Mouse (Mus musculus) kidney, postnatal 0 days (tissue): ENCODE data around the gene Lin7a. TPM values are rescaled to one million over a fixed set of nuclear protein-coding genes. Genes with fewer than 3 reads are reported as not detected.

ENCODE experiments used
- ATAC-seq: fragments of 200-750 bp; cut with Nextera tagmentation; replicated peaks from 2 replicates; pipeline ENCODE4 v1.8.0; 2017; ENCODE audit warnings: low read depth, moderate number of reproducible peaks, moderate TSS enrichment, moderate library complexity; ENCODE audit not compliant: low FRiP score
- DNase-seq: peaks from one replicate; pipeline ENCODE4 v3.0.0-alpha.2; 2016; ENCODE audit warnings: low spot score
- H3K27ac ChIP-seq: fragments of 300-500 bp; sonication (generic); 2 replicates; pipeline ENCODE4 v1.5.1; 2014; ENCODE audit warnings: mild to moderate bottlenecking
- H3K27me3 ChIP-seq: fragments of 300-500 bp; sonication (generic); 2 replicates; pipeline ENCODE4 v1.6.1; 2014; ENCODE audit warnings: low read length, mixed read lengths; ENCODE audit not compliant: insufficient read depth
- H3K36me3 ChIP-seq: fragments of 300-500 bp; sonication (generic); 2 replicates; pipeline ENCODE4 v1.6.1; 2014; ENCODE audit warnings: low read length, mixed read lengths; ENCODE audit not compliant: insufficient read depth
- H3K4me1 ChIP-seq: fragments of 300-500 bp; sonication (generic); replicated peaks from 2 replicates; pipeline ENCODE4 v1.6.1; 2014; ENCODE audit warnings: antibody characterized with exemption, low read length, mixed read lengths; ENCODE audit not compliant: insufficient read depth
- H3K4me2 ChIP-seq: fragments of 300-500 bp; sonication (generic); 2 replicates; pipeline ENCODE4 v1.6.1; 2014; ENCODE audit warnings: mild to moderate bottlenecking, low read length, moderate library complexity, mixed read lengths
- H3K4me3 ChIP-seq: fragments of 300-500 bp; sonication (generic); replicated peaks from 2 replicates; pipeline ENCODE4 v1.5.1; 2014; ENCODE audit warnings: low read depth, low read length
- H3K9ac ChIP-seq: fragments of 300-500 bp; sonication (generic); 2 replicates; pipeline ENCODE4 v1.6.1; 2014; ENCODE audit warnings: low read depth, low read length
- H3K9me3 ChIP-seq: fragments of 300-500 bp; sonication (generic); replicated peaks from 2 replicates; pipeline ENCODE4 v1.6.1; 2016; ENCODE audit warnings: low read length, inconsistent platforms, mixed read lengths
- CTCF ChIP-seq: IDR thresholded peaks from 2 replicates; pipeline ENCODE4 v1.5.1; 2016; ENCODE audit warnings: antibody characterized with exemption, low read depth, mild to moderate bottlenecking, moderate library complexity
- WGBS: fragments of 180-500 bp; shearing (Covaris S2); extraction: QIAGEN DNeasy Blood & Tissue Kit; methylation state at CpG from one replicate; pipeline ENCODE4 v1.1.7; 2014; 5-methylcytosine and 5-hydroxymethylcytosine counted together
- polyA plus RNA-seq: library from polyadenylated mRNA; unstranded; fragments of >200 nt; fragmentation: Nextera tagmentation; extraction: Ambion mirVana; gene quantifications from 2 replicates; pipeline ENCODE4 v1.2.1, GENCODE M21; 2015

Gene Lin7a
- 0.54 and 1.3 TPM in 2 replicates for polyA plus RNA-seq

- Histone ChIP-seq H3K27me3 (0 out of 2 replicates have a peak, but pooled peaks cover 4% of the 10 kb centered on the region), H3K27ac (no peak within 1 kb of the TSS), H3K9ac (peak within 1 kb of the TSS; percentile 42; the same call in 1 of the 2 replicates), H3K36me3 (no peaks in the 10 kb centered on the region), H3K4me2 (peak within 1 kb of the TSS; percentile 97), H3K4me1 (no peaks in the 10 kb centered on the region; the same call in 1 of the 2 replicates), H3K4me3 (peak within 1 kb of the TSS; percentile 61), H3K9me3 (no peaks in the 10 kb centered on the region)
- no peak for DNase-seq
- ATAC-seq = peak; percentile 74
- 1% methylated on average over 37 of the region's 38 CpGs for WGBS
- no peak for TF ChIP-seq CTCF
Observed at GRCm38 (mm10) chr10:107271321-107272130, at the start of gene Lin7a. Lin7a (plus strand) TSS chr10:107271686.

- H3K9me3 ChIP-seq = no peaks in the 10 kb centered on the region
- H3K4me1 ChIP-seq = no peaks in the 10 kb centered on the region
- H3K9ac ChIP-seq = no peak overlapping the region
- H3K27ac ChIP-seq = no peak overlapping the region
- no peaks in the 10 kb centered on the region for H3K27me3 ChIP-seq
- 90% methylated on average over 2 of the region's 2 CpGs for WGBS
- no peak for ATAC-seq
- H3K4me2 ChIP-seq = no peak overlapping the region
- no peak for TF ChIP-seq CTCF
- H3K4me3 ChIP-seq = no peak overlapping the region
- no peaks in the 10 kb centered on the region for H3K36me3 ChIP-seq
- DNase-seq = no peak
Observed at GRCm38 (mm10) chr10:107221726-107222125, 49.8 kb upstream of the Lin7a start.

DNA sequence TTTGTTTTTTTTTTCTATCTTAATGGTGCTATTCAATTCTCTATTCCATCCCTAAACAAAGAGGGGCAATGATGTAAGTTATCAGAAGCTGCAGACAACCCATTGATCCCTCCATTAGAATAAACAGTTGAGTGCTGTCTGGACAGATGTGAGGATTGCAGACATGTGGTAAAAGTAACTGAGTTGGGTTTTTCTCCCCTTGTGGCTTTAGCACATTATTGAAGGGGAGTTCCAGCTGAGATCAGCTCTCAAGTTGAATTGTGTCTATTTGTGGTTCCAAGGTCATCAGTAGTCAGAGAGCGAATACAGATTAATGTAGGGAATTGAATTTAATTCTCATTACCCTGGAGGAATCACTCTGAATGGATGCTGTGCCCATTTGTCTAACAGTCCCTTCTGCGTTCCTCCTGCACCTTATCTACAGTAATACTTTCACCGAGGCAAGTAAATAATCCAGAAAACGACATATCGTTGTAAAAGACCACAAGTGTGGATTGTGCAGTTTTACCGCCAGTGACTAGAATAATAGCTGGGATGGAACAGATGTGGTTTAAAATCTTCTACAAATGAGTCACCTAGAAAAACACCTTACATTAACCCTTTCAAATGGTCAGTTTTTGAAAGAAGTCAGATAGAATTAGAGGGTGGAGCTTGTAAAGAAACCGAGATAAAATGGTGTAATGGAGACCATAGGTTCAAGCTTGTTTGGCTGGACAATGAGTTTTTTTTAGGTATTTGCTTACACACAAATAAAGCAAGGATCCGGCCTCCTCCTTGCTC is 48.9 kb upstream of the Lin7a start:
- Histone ChIP-seq H3K4me3 (no peak overlapping the region), H3K9ac (no peak overlapping the region), H3K4me1 (no peaks in the 10 kb centered on the region), H3K9me3 (no peaks in the 10 kb centered on the region), H3K27ac (no peak overlapping the region), H3K27me3 (no peaks in the 10 kb centered on the region), H3K36me3 (no peaks in the 10 kb centered on the region), H3K4me2 (no peak overlapping the region)
- TF ChIP-seq CTCF = no peak
- ATAC-seq = no peak
- DNase-seq = no peak
- WGBS = 80% methylated on average over 8 of the region's 8 CpGs

DNA sequence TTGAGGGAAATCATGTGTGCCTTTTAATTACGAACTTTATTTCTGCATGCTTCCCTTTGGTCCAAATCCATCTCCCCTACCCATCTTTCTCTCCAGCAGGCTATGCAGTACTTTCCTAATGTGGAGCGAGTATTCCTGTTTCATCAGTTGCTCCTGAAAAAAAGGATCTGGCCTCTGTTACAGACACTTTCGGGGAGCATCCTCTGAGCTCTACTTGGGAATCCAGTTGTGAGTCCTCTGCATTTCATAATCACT is 48.4 kb upstream of the Lin7a start:
- H3K27me3 ChIP-seq = no peaks in the 10 kb centered on the region
- no peak for DNase-seq
- no peak overlapping the region for H3K4me3 ChIP-seq
- 85% methylated on average over 3 of the region's 3 CpGs for WGBS
- no peak overlapping the region for H3K27ac ChIP-seq
- H3K9me3 ChIP-seq = no peaks in the 10 kb centered on the region
- no peak overlapping the region for H3K4me2 ChIP-seq
- no peaks in the 10 kb centered on the region for H3K4me1 ChIP-seq
- ATAC-seq = no peak
- no peak overlapping the region for H3K9ac ChIP-seq
- TF ChIP-seq CTCF = no peak
- H3K36me3 ChIP-seq = no peaks in the 10 kb centered on the region

- H3K27me3 ChIP-seq = no peaks in the 10 kb centered on the region
- H3K27ac ChIP-seq = no peak overlapping the region
- TF ChIP-seq CTCF = no peak
- no peak for ATAC-seq
- H3K4me3 ChIP-seq = no peak overlapping the region
- no peak overlapping the region for H3K9ac ChIP-seq
- H3K4me1 ChIP-seq = no peaks in the 10 kb centered on the region
- no peaks in the 10 kb centered on the region for H3K9me3 ChIP-seq
- WGBS = 86% methylated on average over 3 of the region's 3 CpGs
- H3K4me2 ChIP-seq = no peak overlapping the region
- H3K36me3 ChIP-seq = no peaks in the 10 kb centered on the region
- DNase-seq = no peak
Observed at GRCm38 (mm10) chr10:107223821-107224220, 47.7 kb upstream of the Lin7a start.

GRCm38 (mm10) chr10:107224596-107225330 is 46.7 kb upstream of the Lin7a start:
- H3K4me2 ChIP-seq = no peak overlapping the region
- no peak overlapping the region for H3K27ac ChIP-seq
- DNase-seq (no peak), ATAC-seq (no peak)
- H3K9me3 ChIP-seq = no peaks in the 10 kb centered on the region
- no peak for TF ChIP-seq CTCF
- 85% methylated on average over 6 of the region's 6 CpGs for whole genome bisulfite sequencing
- H3K4me1 ChIP-seq = no peaks in the 10 kb centered on the region
- H3K36me3 ChIP-seq = no peaks in the 10 kb centered on the region
- no peak overlapping the region for H3K4me3 ChIP-seq
- H3K9ac ChIP-seq = no peak overlapping the region
- H3K27me3 ChIP-seq = no peaks in the 10 kb centered on the region
